Mouse (Mus musculus) kidney, postnatal 14 days (tissue): ENCODE results near the gene Phykpl.
"Not testable (repeated sequence)": the region's sequence is repeated elsewhere in the genome, so short reads cannot be mapped to it uniquely, and the experiment has no call there.

Experiments used
- DNase-seq: peaks from one replicate; pipeline ENCODE4 v3.0.0; 2022; ENCODE audit warnings: mixed read lengths

Phykpl gene

DNA sequence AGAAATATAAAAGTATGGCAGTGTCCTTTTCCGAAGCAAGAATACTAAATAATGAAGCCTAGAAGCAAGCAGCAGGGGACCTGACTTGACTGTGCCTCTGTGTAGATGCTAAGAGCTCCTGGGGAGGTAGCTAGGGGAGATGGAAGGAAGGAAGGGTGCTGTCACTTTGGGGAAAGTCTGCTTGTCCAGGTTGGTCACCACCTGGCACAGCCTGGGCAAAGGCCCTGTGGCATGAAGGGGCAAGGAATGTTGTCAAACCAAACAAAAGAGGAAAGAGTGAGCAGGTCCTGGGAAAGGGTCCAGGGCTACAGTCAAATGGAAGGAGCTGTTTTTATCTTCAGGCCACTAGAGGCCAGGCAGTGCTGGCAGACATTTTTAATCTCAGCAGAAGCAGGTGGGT, 2.5 kb downstream of the Phykpl start:
- no peak for DNase-seq

DNA sequence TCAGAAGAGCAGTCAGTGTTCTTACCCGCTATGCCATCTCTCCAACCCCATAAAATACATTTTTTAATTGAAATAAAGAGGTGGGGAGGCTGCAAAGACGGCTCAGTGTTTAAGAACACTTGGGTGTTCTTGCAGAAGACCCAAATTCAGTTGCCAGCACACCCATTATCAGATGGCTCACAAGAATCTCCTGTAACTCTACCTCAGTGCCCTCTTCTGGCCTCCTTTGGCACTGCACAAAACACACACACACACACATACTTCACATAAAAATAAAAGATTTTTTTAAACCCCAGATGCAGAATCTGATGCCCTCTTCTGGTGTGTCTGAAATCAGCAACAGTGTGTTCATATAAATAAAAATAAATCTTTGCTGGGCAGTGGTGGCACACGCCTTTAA, 4.3 kb downstream of the Phykpl start:
- DNase-seq, result no peak

GRCm38 (mm10) chr11:51590002-51590401, 5.4 kb downstream of the Phykpl start:
- DNase-seq, result no peak

GRCm38 (mm10) chr11:51591168-51591567, 6.6 kb downstream of the Phykpl start:
- DNase-seq, result peak; percentile 37

DNA sequence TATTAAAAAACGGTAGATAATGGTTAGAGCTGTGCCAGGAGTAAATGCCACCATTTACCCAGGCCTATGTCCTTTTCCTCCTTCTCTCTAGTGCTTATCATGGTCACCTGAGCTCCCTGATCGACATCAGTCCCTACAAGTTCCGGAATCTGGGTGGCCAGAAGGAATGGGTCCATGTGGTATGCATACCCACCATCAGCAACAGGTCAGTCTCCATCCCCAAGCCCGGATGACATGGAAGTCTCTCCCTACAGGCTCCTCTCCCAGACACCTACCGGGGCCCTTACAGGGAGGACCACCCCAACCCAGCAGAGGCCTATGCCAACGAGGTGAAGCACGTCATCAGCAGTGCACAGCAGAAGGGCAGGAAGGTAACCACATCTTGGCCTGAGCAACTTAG, 7.4 kb downstream of the Phykpl start:
- no peak for DNase-seq

DNA sequence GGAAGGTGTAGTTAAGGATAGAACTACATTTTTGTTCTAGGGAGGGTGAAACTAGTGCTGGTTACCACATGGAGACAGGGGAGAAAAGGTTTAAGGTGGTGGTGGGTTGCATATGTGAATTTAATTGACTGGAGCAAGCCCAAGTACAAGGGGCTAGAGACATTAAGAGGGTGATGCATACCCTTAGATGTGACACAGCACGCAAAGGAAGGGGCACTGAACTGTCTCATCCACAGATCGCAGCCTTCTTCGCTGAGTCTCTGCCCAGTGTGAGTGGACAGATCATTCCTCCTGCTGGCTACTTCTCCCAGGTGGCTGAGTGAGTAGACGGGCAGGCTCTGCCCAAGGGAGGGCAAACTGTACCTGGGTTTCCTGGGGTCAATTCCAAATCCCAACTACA, 8.8 kb downstream of the Phykpl start:
- DNase-seq, result no peak

DNA sequence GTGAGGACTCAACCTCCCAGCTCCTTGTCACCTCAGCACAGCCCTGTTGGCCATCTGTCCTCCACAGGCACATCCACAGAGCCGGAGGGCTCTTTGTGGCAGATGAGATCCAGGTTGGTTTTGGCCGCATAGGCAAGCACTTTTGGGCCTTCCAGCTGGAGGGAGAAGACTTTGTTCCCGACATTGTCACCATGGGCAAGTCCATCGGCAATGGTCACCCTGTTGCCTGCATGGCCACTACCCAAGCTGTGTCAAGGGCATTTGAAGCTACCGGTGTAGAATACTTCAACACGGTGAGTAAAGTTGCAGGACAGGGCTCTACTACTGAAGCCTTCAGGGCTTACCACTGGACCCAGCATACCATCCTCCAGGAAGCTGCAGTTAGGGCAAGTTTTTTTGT, 9.3 kb downstream of the Phykpl start:
- DNase-seq, result no peak

- DNase-seq, result no peak
These were observed 10.3 kb downstream of the Phykpl start for GRCm38 (mm10) chr11:51594715-51595350.

GRCm38 (mm10) chr11:51595459-51596083, 11.0 kb downstream of the Phykpl start:
- DNase-seq, result no peak

DNA sequence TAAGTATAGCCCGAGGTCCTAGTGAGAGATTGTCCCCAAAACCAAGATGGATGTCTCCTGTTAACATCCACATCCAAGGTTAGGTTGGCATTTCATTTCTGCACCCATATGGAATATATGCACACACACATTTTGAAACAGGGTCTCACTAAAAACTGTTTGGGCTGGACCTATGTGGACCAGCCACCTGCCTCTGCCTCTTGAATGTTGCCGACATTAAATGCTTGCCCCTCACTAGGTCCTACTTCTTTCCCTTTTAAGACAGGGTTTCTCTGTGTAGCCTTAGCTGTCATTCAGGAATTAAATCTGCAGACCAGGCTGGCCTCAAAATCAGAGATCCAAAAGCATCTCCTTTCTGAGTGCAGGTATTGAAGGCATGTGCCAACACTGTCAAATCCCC, 13.0 kb downstream of the Phykpl start:
- no peak for DNase-seq

DNA sequence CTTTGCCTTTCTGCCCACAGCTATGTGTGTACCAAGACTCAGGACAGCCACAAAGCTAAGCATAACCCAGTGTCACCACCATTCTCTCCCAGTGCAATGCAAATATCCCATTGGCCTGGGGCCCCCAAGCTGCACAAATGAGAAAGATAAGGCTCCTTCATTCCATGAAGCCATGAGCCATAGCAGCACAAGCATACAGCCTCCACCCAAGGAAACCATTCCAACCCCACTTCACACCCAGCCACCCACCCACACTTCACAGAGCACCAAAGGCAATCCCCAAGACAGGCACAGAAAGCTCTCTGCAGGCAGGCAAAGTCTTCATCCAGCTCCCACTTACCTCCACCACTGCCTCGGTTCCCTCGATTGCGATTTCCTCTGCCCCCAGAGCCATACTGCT, 17.7 kb downstream of the Phykpl start:
- DNase-seq, result no peak

DNA sequence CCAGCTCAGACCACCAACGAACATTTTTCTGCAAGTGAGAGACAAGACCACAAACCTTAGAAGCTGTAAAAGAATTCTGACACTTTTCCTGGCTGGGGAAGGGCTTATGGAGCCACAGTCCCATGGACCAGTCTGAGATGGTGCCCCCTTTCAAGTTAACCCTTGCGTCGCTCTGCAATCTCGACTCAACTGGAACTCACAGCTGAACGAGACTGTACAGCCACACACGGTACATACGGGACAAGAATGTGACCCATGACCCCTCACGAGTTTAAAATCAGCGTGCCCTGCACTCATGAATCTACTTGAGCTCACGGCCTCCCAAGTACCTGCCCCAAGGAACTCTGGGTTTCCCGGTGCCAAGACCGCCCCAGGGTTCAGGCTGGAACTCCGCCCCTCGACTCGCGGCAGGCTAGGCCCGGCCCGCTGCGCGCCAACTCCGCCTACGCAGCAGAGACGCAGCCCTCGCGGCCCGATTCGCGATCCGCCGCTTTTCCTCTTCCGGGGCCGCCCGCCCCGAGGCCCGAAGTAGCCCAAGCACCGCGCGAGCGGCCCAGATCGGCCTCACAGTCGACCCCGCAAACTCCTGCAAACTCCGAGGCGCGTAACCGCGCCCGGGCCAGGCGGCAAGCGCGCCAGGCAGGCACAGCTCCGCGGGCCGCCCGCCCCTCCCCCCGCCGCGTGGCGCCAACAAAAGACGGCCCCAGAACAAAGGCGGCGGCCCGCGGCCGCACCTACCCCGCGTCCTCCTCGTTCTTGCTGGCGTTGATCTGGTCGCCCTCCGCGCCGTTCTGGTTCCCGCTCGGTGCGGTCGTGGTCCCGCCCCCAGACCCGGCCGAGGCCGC, 21.3 kb downstream of the Phykpl start:
- peak; percentile 95 for DNase-seq

DNA sequence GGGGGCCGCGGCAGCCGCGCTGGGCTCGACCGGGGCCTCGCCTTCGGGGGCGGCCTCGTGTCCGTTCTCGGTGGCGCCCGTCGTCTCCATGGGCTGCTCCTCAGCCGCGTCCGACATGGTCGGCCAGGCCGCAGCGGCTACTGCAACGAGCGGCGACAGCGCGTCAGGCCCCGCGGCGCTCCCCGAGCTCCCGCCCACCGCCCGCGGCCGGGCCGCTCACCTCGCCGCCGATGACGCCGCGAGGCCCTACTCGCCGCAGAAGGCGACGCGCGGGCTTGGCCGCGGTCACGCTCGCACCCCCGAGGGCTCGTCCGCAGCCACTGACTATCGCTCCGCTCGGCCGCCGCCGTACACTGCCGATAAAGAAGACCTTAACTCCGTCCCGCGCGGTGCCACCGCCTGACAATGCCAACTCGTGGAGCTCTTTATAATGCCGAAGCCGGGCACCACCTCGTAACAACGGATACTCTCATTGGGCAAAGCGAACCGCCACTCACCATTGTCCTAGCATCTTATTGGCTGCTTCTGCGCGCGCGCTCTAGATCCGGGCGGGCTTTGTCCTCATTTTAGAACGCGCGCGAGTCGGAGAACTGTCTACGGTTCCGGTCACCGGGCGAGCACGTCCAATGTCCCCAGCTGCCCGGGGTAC, 22.0 kb downstream of the Phykpl start, which contains the start of gene Hnrnpab:
Hnrnpab (minus strand) TSS at position 401 of the 649 bp plus-strand sequence.
- peak; percentile 98 for DNase-seq

GRCm38 (mm10) chr11:51607096-51607738, 22.7 kb downstream of the Phykpl start:
- DNase-seq, result no peak

DNA sequence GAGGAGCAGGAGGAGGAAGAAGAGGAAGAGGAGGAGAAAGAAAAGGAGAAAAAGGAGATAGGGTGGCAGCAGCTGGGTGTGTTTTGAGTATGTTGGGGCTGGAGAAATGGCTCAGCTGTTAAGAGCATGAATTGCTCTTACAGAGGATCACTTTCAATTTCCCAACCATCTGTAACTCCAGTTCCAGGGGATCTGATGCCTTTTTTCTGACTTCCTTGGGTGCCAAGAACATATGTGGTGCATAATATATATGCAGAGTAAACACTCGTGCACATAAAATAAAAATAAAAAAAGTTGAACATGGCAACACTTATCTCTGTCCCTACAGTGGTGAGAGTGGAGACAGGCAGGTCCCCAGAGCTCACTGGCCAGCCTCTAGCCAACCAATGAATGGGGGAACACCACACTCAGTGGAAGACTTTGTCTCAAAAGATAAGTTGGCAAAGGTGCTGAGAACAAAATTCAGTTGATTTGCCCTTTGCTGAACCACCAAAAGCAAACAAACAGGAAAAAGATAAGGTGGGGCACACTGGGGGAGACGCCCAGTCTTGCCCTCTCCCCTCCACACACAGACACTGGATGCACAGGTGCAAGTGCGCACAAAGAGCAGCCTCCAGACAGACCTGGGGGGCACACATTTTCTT, 24.8 kb downstream of the Phykpl start:
- DNase-seq, result no peak

- not testable (repeated sequence) for DNase-seq
These were observed 25.4 kb downstream of the Phykpl start for GRCm38 (mm10) chr11:51609940-51610339.

GRCm38 (mm10) chr11:51614256-51614655, 29.7 kb downstream of the Phykpl start:
- DNase-seq, result no peak

DNA sequence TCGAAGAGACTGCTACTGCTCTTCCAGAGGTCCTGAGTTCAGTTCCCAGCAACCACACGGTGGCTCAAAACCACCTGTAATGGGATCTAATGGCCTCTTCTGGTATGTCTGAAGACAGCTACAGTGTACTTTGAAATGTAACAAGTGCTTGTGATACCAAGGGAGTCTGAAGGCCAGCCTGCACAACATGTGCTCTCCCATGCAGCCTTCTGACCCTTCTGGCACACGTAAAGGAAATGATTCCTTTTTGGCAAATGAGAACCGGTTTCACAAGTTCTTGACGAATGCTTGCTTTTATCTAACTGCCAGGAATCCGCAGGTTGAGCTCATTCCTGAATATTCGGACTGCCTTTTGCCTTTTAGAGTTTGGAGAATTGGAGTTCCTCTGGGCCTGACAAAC, 30.6 kb downstream of the Phykpl start:
- peak; percentile 36 for DNase-seq

DNA sequence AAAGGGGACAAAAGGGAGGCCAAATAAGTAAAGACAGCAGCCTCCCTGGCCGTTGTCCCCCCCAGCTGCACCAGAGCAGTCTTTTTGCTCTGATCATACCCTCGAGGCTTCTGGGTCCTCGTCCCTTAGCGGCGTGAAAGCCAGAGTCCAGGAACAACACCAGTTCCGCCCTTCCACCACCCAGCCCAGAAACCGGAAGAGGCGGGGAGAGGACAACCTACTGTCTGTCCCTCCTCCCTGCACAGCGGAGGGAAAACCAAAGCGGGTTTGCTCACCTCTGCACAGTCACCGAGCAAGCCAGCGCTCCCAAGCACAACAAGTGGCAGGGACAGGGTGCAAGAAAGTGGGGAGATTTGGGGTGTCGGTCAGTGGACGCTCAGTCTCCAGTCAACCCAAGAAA, 31.0 kb downstream of the Phykpl start:
- DNase-seq, result peak; percentile 83

DNA sequence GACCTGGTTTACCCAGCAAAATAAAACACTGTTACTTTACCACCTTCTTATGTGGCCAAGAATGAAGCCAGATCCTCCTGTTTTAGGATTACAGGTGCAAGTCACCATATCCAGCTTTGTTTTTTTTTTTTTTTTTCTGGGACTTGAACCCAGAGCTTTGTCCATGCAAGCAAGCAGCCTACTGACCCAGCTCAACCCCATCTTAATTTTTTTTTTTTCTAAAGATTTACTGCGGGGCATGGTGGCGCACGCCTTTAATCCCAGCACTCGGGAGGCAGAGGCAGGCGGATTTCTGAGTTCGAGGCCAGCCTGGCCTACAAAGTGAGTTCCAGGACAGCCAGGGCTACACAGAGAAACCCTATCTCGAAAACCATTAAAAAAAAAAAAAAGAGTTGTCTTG, 31.6 kb downstream of the Phykpl start:
- not testable (repeated sequence) for DNase-seq

- peak; percentile 82 for DNase-seq
These were observed 33.1 kb downstream of the Phykpl start for GRCm38 (mm10) chr11:51617693-51618092.

DNA sequence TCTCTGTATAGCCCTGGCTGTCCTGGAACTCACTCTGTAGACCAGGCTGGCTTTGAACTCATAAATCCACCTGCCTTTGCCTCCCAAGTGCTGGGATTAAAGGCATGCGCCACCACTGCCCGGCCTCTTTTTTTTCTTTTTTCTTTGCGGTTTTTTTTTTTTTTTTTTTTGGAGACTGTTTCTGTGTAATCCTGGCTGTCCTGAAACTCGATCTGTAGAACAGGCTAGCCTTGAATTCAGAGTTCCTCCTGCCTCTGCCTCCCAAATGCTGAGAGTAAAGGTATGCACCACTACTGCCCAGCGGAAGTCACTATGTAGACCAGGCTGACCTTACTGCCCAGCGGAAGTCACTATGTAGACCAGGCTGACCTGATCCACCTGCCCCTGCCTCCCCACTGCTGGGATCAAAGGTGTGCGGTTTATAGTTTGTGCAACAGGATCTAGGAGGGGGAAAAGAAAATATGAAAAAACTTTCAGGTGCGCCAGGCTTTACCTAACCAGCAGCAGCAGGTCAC, 34.4 kb downstream of the Phykpl start:
- no peak for DNase-seq
